Mouse (Mus musculus): ENCODE data around the gene Ifitm3. TPM values are rescaled to one million over a fixed set of nuclear protein-coding genes. Genes with fewer than 3 reads are reported as not detected.

The Ifitm3 gene
- polyA plus RNA-seq (2012; ENCODE audit: insufficient read depth, insufficient read length, missing spikeins): 1,636 and 1,773 TPM in 2 replicates

GRCm38 (mm10) chr7:141010593-141010992, at the start of gene Ifitm3:
Ifitm3 (minus strand) TSS chr7:141010770.
- no peak for TF ChIP-seq POLR2A (IDR thresholded peaks at IDR 0.05; ENCODE audit: borderline replicate concordance, low read depth, low read length)
- no peak for TF ChIP-seq CTCF (IDR thresholded peaks at IDR 0.05; ENCODE audit: low read depth, low read length)
- Histone ChIP-seq H3K4me1 (ENCODE audit: control insufficient read depth, insufficient read depth, low read length) (peaks cover 46% of the 10 kb centered on the region), H3K27ac (ENCODE audit: insufficient read depth, low read depth, low read length) (peak within 1 kb of the TSS; percentile 70), H3K4me3 (ENCODE audit: insufficient read depth, low read length) (peak within 1 kb of the TSS; percentile 76)

GRCm38 (mm10) chr7:141059929-141060328, 49.4 kb upstream of the Ifitm3 start:
- H3K4me1 ChIP-seq (ENCODE audit: control insufficient read depth, insufficient read depth, low read length): peaks cover 7% of the 10 kb centered on the region
- TF ChIP-seq CTCF (IDR thresholded peaks at IDR 0.05; ENCODE audit: low read depth, low read length) (no peak), POLR2A (IDR thresholded peaks at IDR 0.05; ENCODE audit: borderline replicate concordance, low read depth, low read length) (no peak)
- no peak overlapping the region for H3K27ac ChIP-seq (ENCODE audit: insufficient read depth, low read depth, low read length)
- no peak overlapping the region for H3K4me3 ChIP-seq (ENCODE audit: insufficient read depth, low read length)

GRCm38 (mm10) chr7:141058601-141059341, 48.2 kb upstream of the Ifitm3 start:
- Histone ChIP-seq H3K27ac (ENCODE audit: insufficient read depth, low read depth, low read length) (no peak overlapping the region), H3K4me1 (ENCODE audit: control insufficient read depth, insufficient read depth, low read length) (peaks cover 2% of the 10 kb centered on the region), H3K4me3 (ENCODE audit: insufficient read depth, low read length) (no peak overlapping the region)
- no peak for TF ChIP-seq POLR2A (IDR thresholded peaks at IDR 0.05; ENCODE audit: borderline replicate concordance, low read depth, low read length)
- no peak for TF ChIP-seq CTCF (IDR thresholded peaks at IDR 0.05; ENCODE audit: low read depth, low read length)

- no peak for TF ChIP-seq CTCF (IDR thresholded peaks at IDR 0.05; ENCODE audit: low read depth, low read length)
- no peak for TF ChIP-seq POLR2A (IDR thresholded peaks at IDR 0.05; ENCODE audit: borderline replicate concordance, low read depth, low read length)
- Histone ChIP-seq H3K4me3 (ENCODE audit: insufficient read depth, low read length) (no peak overlapping the region), H3K27ac (ENCODE audit: insufficient read depth, low read depth, low read length) (no peak overlapping the region), H3K4me1 (ENCODE audit: control insufficient read depth, insufficient read depth, low read length) (no peaks in the 10 kb centered on the region)
Observed at GRCm38 (mm10) chr7:141057541-141057940, 47.0 kb upstream of the Ifitm3 start.

GRCm38 (mm10) chr7:141056976-141057375, 46.4 kb upstream of the Ifitm3 start:
- TF ChIP-seq POLR2A (IDR thresholded peaks at IDR 0.05; ENCODE audit: borderline replicate concordance, low read depth, low read length) (no peak), CTCF (IDR thresholded peaks at IDR 0.05; ENCODE audit: low read depth, low read length) (no peak)
- no peak overlapping the region for H3K4me3 ChIP-seq (ENCODE audit: insufficient read depth, low read length)
- no peaks in the 10 kb centered on the region for H3K4me1 ChIP-seq (ENCODE audit: control insufficient read depth, insufficient read depth, low read length)
- no peak overlapping the region for H3K27ac ChIP-seq (ENCODE audit: insufficient read depth, low read depth, low read length)

- Histone ChIP-seq H3K4me3 (ENCODE audit: insufficient read depth, low read length) (no peak overlapping the region), H3K4me1 (ENCODE audit: control insufficient read depth, insufficient read depth, low read length) (no peaks in the 10 kb centered on the region), H3K27ac (ENCODE audit: insufficient read depth, low read depth, low read length) (no peak overlapping the region)
- TF ChIP-seq POLR2A (IDR thresholded peaks at IDR 0.05; ENCODE audit: borderline replicate concordance, low read depth, low read length): no peak
Observed at GRCm38 (mm10) chr7:141055785-141056184, 45.2 kb upstream of the Ifitm3 start.

- H3K27ac ChIP-seq (ENCODE audit: insufficient read depth, low read depth, low read length): no peak overlapping the region
- H3K4me3 ChIP-seq (ENCODE audit: insufficient read depth, low read length): no peak overlapping the region
- no peak for TF ChIP-seq CTCF (IDR thresholded peaks at IDR 0.05; ENCODE audit: low read depth, low read length)
- peaks cover 1% of the 10 kb centered on the region for H3K4me1 ChIP-seq (ENCODE audit: control insufficient read depth, insufficient read depth, low read length)
Observed at GRCm38 (mm10) chr7:141052421-141052820, 41.9 kb upstream of the Ifitm3 start.

GRCm38 (mm10) chr7:141052016-141052415, 41.4 kb upstream of the Ifitm3 start:
- no peak for TF ChIP-seq POLR2A (IDR thresholded peaks at IDR 0.05; ENCODE audit: borderline replicate concordance, low read depth, low read length)
- H3K27ac ChIP-seq (ENCODE audit: insufficient read depth, low read depth, low read length): no peak overlapping the region

GRCm38 (mm10) chr7:141051060-141051685, 40.6 kb upstream of the Ifitm3 start:
- TF ChIP-seq POLR2A (IDR thresholded peaks at IDR 0.05; ENCODE audit: borderline replicate concordance, low read depth, low read length) (no peak), CTCF (IDR thresholded peaks at IDR 0.05; ENCODE audit: low read depth, low read length) (no peak)
- Histone ChIP-seq H3K4me1 (ENCODE audit: control insufficient read depth, insufficient read depth, low read length) (peaks cover 7% of the 10 kb centered on the region), H3K4me3 (ENCODE audit: insufficient read depth, low read length) (no peak overlapping the region), H3K27ac (ENCODE audit: insufficient read depth, low read depth, low read length) (no peak overlapping the region)

More at GRCm38 (mm10) chr7:141052016-141052415, 41.4 kb upstream of the Ifitm3 start:
- H3K4me3 ChIP-seq (ENCODE audit: insufficient read depth, low read length): no peak overlapping the region
- peaks cover 5% of the 10 kb centered on the region for H3K4me1 ChIP-seq (ENCODE audit: control insufficient read depth, insufficient read depth, low read length)

- peaks cover 7% of the 10 kb centered on the region for H3K4me1 ChIP-seq (ENCODE audit: control insufficient read depth, insufficient read depth, low read length)
- H3K27ac ChIP-seq (ENCODE audit: insufficient read depth, low read depth, low read length): no peak overlapping the region
- TF ChIP-seq CTCF (IDR thresholded peaks at IDR 0.05; ENCODE audit: low read depth, low read length) (no peak), POLR2A (IDR thresholded peaks at IDR 0.05; ENCODE audit: borderline replicate concordance, low read depth, low read length) (no peak)
- H3K4me3 ChIP-seq (ENCODE audit: insufficient read depth, low read length): no peak overlapping the region
Observed at GRCm38 (mm10) chr7:141049326-141049725, 38.8 kb upstream of the Ifitm3 start.
